Mouse (Mus musculus): ENCODE data around the gene Mpl. TPM values are rescaled to one million over a fixed set of nuclear protein-coding genes. Genes with fewer than 3 reads are reported as not detected.
A peak's percentile ranks its signal among the peaks of the same experiment; 100 is the strongest.

Mpl gene
- total RNA-seq, 2 experiments from 2014 or later = 1.6 to 2.3 TPM

DNA sequence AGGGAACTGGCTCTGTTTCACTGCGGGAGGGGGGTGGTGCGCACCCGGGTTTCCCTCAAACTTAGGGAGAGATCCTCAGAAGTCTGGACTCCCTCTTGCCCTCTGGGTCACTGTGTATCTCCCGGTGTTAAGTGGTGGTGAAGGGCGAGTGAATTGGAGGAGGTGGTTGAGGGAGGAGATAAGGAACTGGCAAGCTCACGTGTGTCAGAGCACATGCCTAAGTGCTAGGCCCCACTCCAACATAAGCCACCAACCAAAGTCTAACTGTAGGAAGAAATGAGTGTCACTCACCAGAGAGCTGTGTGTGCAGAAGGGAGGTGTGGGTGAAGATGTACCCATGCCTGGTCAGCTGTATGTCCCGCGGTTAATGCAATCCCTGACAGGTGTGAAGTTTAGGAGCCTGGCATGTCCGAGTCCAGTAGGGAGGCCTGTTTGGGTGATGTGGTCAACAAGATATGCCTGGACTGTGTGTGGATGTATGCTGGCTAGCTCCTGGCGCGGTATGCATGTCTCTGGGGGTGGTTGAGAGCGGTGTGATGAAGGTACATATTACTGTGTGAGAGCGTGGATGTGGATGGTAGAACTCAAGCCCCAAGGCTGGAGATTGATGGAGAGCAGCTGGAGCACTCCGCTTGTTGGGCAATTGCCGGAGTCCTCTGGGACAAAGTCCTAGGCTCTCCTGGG is 28.6 kb downstream of the Mpl start:
- intact Hi-C loops (cut with DNase I) = no loop called here
- no peak for DNase-seq (ENCODE audit: low spot score in 2 of 2)

GRCm38 (mm10) chr4:118427768-118428451 is 29.4 kb downstream of the Mpl start, which contains the start of gene Elovl1:
Gene Elovl1, plus strand, starts transcription at chr4:118428093.
- intact Hi-C loops (cut with DNase I) = no loop called here
- peak; percentile 67 to 69 for DNase-seq (ENCODE audit: low spot score in 2 of 2)

- DNase-seq (ENCODE audit: low spot score in 2 of 2) = no peak
- intact Hi-C loops (cut with DNase I) = no loop called here
Observed at GRCm38 (mm10) chr4:118427415-118427767, 29.9 kb downstream of the Mpl start.

- DNase-seq (ENCODE audit: low spot score in 2 of 2) = no peak
- intact Hi-C loops (cut with DNase I) = no loop called here
Observed at GRCm38 (mm10) chr4:118425374-118425773, 31.9 kb downstream of the Mpl start.

- DNase-seq (ENCODE audit: low spot score in 2 of 2) = no peak
- intact Hi-C loops (cut with DNase I) = no loop called here
Observed at GRCm38 (mm10) chr4:118424541-118425160, 32.7 kb downstream of the Mpl start.

DNA sequence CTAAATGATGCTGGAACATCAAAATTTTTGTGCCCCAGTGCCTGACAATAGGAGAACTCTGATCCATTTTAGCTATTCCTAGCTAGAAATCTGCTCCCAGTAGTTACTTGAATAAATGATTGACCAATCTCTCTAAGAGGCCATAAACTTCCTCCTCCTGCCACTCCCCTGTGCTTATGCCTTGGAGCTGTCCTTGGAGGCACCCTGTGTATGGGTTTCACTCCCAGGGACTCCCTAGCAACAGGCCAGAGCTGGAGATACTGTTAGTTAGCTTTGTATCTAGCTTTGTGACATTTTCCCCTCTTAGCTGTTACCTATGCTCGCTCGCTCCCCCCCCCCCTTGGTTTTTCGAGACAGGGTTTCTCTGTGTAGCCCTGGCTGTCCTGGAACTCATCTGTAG is 35.9 kb downstream of the Mpl start:
- intact Hi-C loops (cut with DNase I) = no loop called here
- DNase-seq (ENCODE audit: low spot score in 2 of 2) = no peak

- DNase-seq (ENCODE audit: low spot score in 2 of 2) = no peak
- intact Hi-C loops (cut with DNase I) = loop anchor here (2.0 kb wide), 1 partner anchor 150 kb away; no protein-coding TSS in a partner anchor
Observed at GRCm38 (mm10) chr4:118417112-118417797, 40.1 kb downstream of the Mpl start.

GRCm38 (mm10) chr4:118416329-118416728 is 41.0 kb downstream of the Mpl start:
- intact Hi-C loops (cut with DNase I) = loop anchor here (2.0 kb wide), 1 partner anchor 150 kb away; no protein-coding TSS in a partner anchor
- DNase-seq (ENCODE audit: low spot score in 2 of 2) = peak; percentile 26 to 80

- intact Hi-C loops (cut with DNase I) = loop anchor here (2.0 kb wide), 1 partner anchor 151 kb away; no protein-coding TSS in a partner anchor
- peak in 1 of 2 experiments; percentile 21 for DNase-seq (ENCODE audit: low spot score in 2 of 2)
Observed at GRCm38 (mm10) chr4:118415779-118416178, 41.5 kb downstream of the Mpl start.

DNA sequence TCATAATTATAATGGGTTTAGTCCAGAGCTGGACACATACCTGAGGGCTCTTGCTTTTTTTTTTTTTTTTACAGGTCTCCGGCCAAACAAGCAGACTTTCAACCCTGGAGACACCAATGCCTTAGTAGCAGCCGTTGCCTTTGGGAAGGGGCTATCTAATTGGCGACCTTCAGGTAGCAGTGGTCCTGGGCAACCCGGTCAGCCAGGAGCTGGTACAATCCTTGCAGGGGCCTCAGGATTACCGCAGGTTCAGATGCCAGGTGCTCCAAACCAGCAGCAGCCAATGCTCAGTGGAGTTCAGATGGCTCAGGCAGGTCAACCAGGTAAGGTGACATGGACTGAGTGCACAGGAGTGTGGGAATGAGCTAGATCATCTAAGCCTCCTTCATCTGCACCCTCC is 43.8 kb downstream of the Mpl start:
- DNase-seq (ENCODE audit: low spot score in 2 of 2) = no peak
- intact Hi-C loops (cut with DNase I) = no loop called here

- intact Hi-C loops (cut with DNase I) = no loop called here
- DNase-seq (ENCODE audit: low spot score in 2 of 2) = no peak
Observed at GRCm38 (mm10) chr4:118410871-118411270, 46.4 kb downstream of the Mpl start.

GRCm38 (mm10) chr4:118409142-118409900 is 48.0 kb downstream of the Mpl start, which contains the start of the genes Szt2 and Med8:
Gene Szt2, minus strand, starts transcription at chr4:118409273.
Gene Med8, plus strand, starts transcription at chr4:118409337.
- DNase-seq (ENCODE audit: low spot score in 2 of 2) = peak; percentile 91 to 95
- intact Hi-C loops (cut with DNase I) = no loop called here

GRCm38 (mm10) chr4:118402701-118403100 is 54.6 kb downstream of the Mpl start:
- no peak for DNase-seq (ENCODE audit: low spot score in 2 of 2)
- intact Hi-C loops (cut with DNase I) = no loop called here

GRCm38 (mm10) chr4:118401918-118402317 is 55.4 kb downstream of the Mpl start:
- intact Hi-C loops (cut with DNase I) = no loop called here

GRCm38 (mm10) chr4:118401421-118401820 is 55.9 kb downstream of the Mpl start:
- DNase-seq (ENCODE audit: low spot score in 2 of 2) = no peak
- intact Hi-C loops (cut with DNase I) = no loop called here

More at GRCm38 (mm10) chr4:118401918-118402317, 55.4 kb downstream of the Mpl start:
- no peak for DNase-seq (ENCODE audit: low spot score in 2 of 2)

GRCm38 (mm10) chr4:118398400-118398799 is 58.9 kb downstream of the Mpl start:
- intact Hi-C loops (cut with DNase I) = no loop called here
- DNase-seq (ENCODE audit: low spot score in 2 of 2) = no peak

DNA sequence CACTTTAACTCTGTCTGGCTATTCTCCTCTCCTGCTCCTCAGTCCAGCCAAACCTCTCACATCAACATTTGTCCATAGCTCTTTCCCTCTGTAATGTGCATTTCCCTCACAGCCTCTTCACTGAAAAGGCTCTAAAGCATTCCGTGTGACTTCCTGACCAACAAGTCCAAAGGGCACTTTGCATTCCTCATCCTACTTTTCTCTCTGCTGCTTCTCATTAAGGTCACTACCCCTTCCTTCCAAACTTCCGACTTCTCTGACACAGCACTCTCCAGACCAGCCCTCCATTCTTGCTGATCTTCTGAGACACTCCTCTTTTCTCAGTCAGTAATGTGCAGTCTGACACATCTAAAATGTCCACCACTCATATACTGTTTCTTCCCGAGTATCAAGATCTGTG is 60.9 kb downstream of the Mpl start:
- no peak for DNase-seq (ENCODE audit: low spot score in 2 of 2)
- intact Hi-C loops (cut with DNase I) = no loop called here

DNA sequence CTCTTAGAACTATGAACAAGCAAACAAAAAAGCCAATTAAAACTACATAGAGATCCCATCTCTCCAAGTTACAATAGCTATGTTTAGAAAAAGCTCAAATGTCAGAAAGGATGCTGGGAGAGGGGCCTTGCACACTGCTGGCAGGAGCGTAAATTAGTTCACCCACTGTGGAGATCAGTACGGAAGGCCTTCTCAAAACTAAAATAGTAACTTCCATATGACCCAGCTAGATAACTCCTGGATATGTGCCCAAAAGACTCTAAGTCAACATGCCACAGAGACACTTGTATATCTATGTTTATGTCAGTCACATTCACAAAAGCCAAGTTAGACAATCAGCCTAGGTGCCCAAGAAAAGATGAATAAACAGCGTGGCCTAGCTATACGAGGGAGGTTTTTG is 62.0 kb downstream of the Mpl start:
- intact Hi-C loops (cut with DNase I) = no loop called here
- DNase-seq (ENCODE audit: low spot score in 2 of 2) = no peak

- intact Hi-C loops (cut with DNase I) = no loop called here
- DNase-seq (ENCODE audit: low spot score in 2 of 2) = peak in 1 of 2 experiments; percentile 10
Observed at GRCm38 (mm10) chr4:118394505-118394904, 62.8 kb downstream of the Mpl start.
